Mouse (Mus musculus): ENCODE measurements around the gene Slc38a1. TPM values are rescaled to one million over a fixed set of nuclear protein-coding genes. Genes with fewer than 3 reads are reported as not detected.

Slc38a1 gene
- total and polyA plus RNA-seq, 3 experiments: 0.03 TPM; not detected in 2

GRCm38 (mm10) chr15:96676518-96676917 lies 33.8 kb upstream of the Slc38a1 start:
- TF ChIP-seq MXI1 (IDR thresholded peaks at IDR 0.05; ENCODE audit: low read depth, low read length) (no peak), ELF1 (IDR thresholded peaks at IDR 0.05; ENCODE audit: low read depth, low read length) (no peak), MYB (IDR thresholded peaks at IDR 0.05; ENCODE audit: low read depth, low read length) (no peak), HCFC1 (IDR thresholded peaks at IDR 0.05; ENCODE audit: low read depth, low read length) (no peak), TAL1 (IDR thresholded peaks at IDR 0.05; ENCODE audit: low read length) (no peak), MAZ (IDR thresholded peaks at IDR 0.05; ENCODE audit: low read depth, low read length) (no peak), E2F4 (IDR thresholded peaks at IDR 0.05; ENCODE audit: borderline replicate concordance, low read depth, low read length) (no peak), POLR2AphosphoS5 (IDR thresholded peaks at IDR 0.05; ENCODE audit: borderline replicate concordance, low read depth, low read length) (no peak), CTCF (IDR thresholded peaks at IDR 0.05 in 2 of 3, conservative IDR thresholded peaks at IDR 0.05 in 1 of 3; ENCODE audit: control insufficient read depth in 1 of 3, insufficient read depth in 1 of 3, low read depth in 2 of 3, low read length in 3 of 3, poor library complexity in 1 of 3, severe bottlenecking in 1 of 3) (no peak), NELFE (IDR thresholded peaks at IDR 0.05; ENCODE audit: low read depth, low read length) (no peak), GABPA (IDR thresholded peaks at IDR 0.05; ENCODE audit: low read depth, low read length) (no peak), CHD2 (IDR thresholded peaks at IDR 0.05; ENCODE audit: low read length) (no peak), MAX (IDR thresholded peaks at IDR 0.05; ENCODE audit: low read length) (no peak), KAT2A (conservative IDR thresholded peaks at IDR 0.05; ENCODE audit: low read depth, low read length) (no peak), JUND (IDR thresholded peaks at IDR 0.05; ENCODE audit: low read depth, low read length) (no peak), ZKSCAN1 (IDR thresholded peaks at IDR 0.05; ENCODE audit: low read depth, low read length) (no peak), USF2 (IDR thresholded peaks at IDR 0.05; ENCODE audit: borderline replicate concordance in 1 of 2, insufficient read depth in 1 of 2, low read depth in 1 of 2, low read length in 2 of 2) (no peak), ZMIZ1 (IDR thresholded peaks at IDR 0.05; ENCODE audit: low read depth, low read length) (no peak)
- H3K36me3 ChIP-seq (ENCODE audit: control insufficient read depth in 1 of 2, insufficient read depth in 2 of 2, low read length in 2 of 2): no peaks in the 10 kb centered on the region

DNA sequence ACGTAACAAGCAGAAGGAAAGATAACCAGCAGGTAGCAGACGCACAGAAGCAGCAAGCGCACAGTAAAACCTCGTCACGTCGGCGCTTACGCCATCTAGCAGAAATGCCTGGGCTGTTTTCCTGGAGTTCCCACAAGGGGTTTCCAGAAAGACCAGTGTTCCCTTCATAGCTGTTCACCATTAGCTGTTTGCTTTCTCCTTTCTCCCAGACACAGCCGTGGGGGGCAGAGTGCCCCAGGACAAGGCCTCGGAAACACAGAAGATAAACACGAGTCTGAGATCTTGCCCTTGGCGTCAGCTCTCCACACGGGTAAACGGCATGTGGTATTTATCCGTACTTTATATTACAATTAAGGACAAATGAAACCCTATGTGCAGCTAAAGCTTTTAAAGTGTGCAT lies 33.0 kb upstream of the Slc38a1 start:
- H3K27ac ChIP-seq (ENCODE audit: control insufficient read depth, low read depth, low read length): no peak overlapping the region
- no peak for DNase-seq (ENCODE audit: low read depth, low spot score)
- H3K4me3 ChIP-seq (ENCODE audit: control insufficient read depth in 1 of 2, insufficient read depth in 1 of 2, low read depth in 2 of 2, low read length in 2 of 2): no peak overlapping the region
- no peaks in the 10 kb centered on the region for H3K9me3 ChIP-seq (replicated peaks; ENCODE audit: insufficient read depth, low read length)
- TF ChIP-seq POLR2AphosphoS2 (IDR thresholded peaks at IDR 0.05; ENCODE audit: low read length) (no peak), CHD1 (IDR thresholded peaks at IDR 0.05; ENCODE audit: low read depth, low read length) (no peak), SMC3 (IDR thresholded peaks at IDR 0.05; ENCODE audit: low read depth, low read length) (no peak), GATA1 (IDR thresholded peaks at IDR 0.05; ENCODE audit: low read depth, low read length) (no peak), UBTF (IDR thresholded peaks at IDR 0.05; ENCODE audit: borderline replicate concordance, insufficient read depth, low read depth, low read length) (no peak), CHD2 (IDR thresholded peaks at IDR 0.05; ENCODE audit: low read length) (no peak), MYC (IDR thresholded peaks at IDR 0.05; ENCODE audit: low read depth, low read length) (no peak), USF2 (IDR thresholded peaks at IDR 0.05; ENCODE audit: borderline replicate concordance in 1 of 2, insufficient read depth in 1 of 2, low read depth in 1 of 2, low read length in 2 of 2) (no peak), GABPA (IDR thresholded peaks at IDR 0.05; ENCODE audit: low read depth, low read length) (no peak), RCOR1 (IDR thresholded peaks at IDR 0.05; ENCODE audit: low read depth, low read length) (no peak), ZKSCAN1 (IDR thresholded peaks at IDR 0.05; ENCODE audit: low read depth, low read length) (no peak)
- H3K9ac ChIP-seq (ENCODE audit: control insufficient read depth, low read depth, low read length, poor library complexity, severe bottlenecking): no peak overlapping the region
- peaks cover 21 to 31% of the 10 kb centered on the region in 2 experiments for H3K27me3 ChIP-seq (ENCODE audit: control insufficient read depth in 1 of 2, insufficient read depth in 2 of 2, low read length in 2 of 2)
- H3K79me2 ChIP-seq (ENCODE audit: control insufficient read depth, insufficient read depth, low read length, poor library complexity): no peaks in the 10 kb centered on the region
- H3K36me3 ChIP-seq (ENCODE audit: control insufficient read depth in 1 of 2, insufficient read depth in 2 of 2, low read length in 2 of 2): no peaks in the 10 kb centered on the region
- no peaks in the 10 kb centered on the region for H3K4me1 ChIP-seq (ENCODE audit: control insufficient read depth in 1 of 2, insufficient read depth in 2 of 2, low read length in 2 of 2)

More at GRCm38 (mm10) chr15:96676518-96676917, 33.8 kb upstream of the Slc38a1 start:
- Histone ChIP-seq H3K9ac (ENCODE audit: control insufficient read depth, low read depth, low read length, poor library complexity, severe bottlenecking) (no peak overlapping the region), H3K27me3 (ENCODE audit: control insufficient read depth in 1 of 2, insufficient read depth in 2 of 2, low read length in 2 of 2) (peaks cover 21 to 35% of the 10 kb centered on the region in 2 experiments), H3K4me1 (ENCODE audit: control insufficient read depth in 1 of 2, insufficient read depth in 2 of 2, low read length in 2 of 2) (no peaks in the 10 kb centered on the region), H3K27ac (ENCODE audit: control insufficient read depth, low read depth, low read length) (no peak overlapping the region), H3K79me2 (ENCODE audit: control insufficient read depth, insufficient read depth, low read length, poor library complexity) (no peaks in the 10 kb centered on the region), H3K4me3 (ENCODE audit: control insufficient read depth in 1 of 2, insufficient read depth in 1 of 2, low read depth in 2 of 2, low read length in 2 of 2) (no peak overlapping the region), H3K9me3 (replicated peaks; ENCODE audit: insufficient read depth, low read length) (no peaks in the 10 kb centered on the region)
- DNase-seq (ENCODE audit: low read depth, low spot score): peak; percentile 17

All from MEL (cell line).